Mouse (Mus musculus) forebrain, embryonic 11.5 days (tissue): ENCODE data around the gene Cdc14a. TPM values are rescaled to one million over a fixed set of nuclear protein-coding genes. Genes with fewer than 3 reads are reported as not detected.

Source experiments
- ATAC-seq: fragments of 200-750 bp; cut with Nextera tagmentation; replicated peaks from 2 replicates; pipeline ENCODE4 v1.8.0; 2017; ENCODE audit warnings: moderate TSS enrichment; ENCODE audit not compliant: low FRiP score
- DNase-seq: peaks from one replicate; pipeline ENCODE4 v3.0.0-alpha.2; 2017; ENCODE audit warnings: low spot score
- H3K27ac ChIP-seq: fragments of 300-500 bp; sonication (generic); 2 replicates; pipeline ENCODE4 v1.5.1; 2014; ENCODE audit warnings: low read depth, low read length
- H3K27me3 ChIP-seq: fragments of 300-500 bp; sonication (generic); 2 replicates; pipeline ENCODE4 v1.6.1; 2014; ENCODE audit warnings: mild to moderate bottlenecking, low read length, mixed read lengths; ENCODE audit not compliant: control insufficient read depth, insufficient read depth
- H3K36me3 ChIP-seq: fragments of 300-500 bp; sonication (generic); 2 replicates; pipeline ENCODE4 v1.6.1; 2014; ENCODE audit warnings: mild to moderate bottlenecking, low read length, moderate library complexity, mixed read lengths; ENCODE audit not compliant: control insufficient read depth, insufficient read depth
- H3K4me1 ChIP-seq: fragments of 300-500 bp; sonication (generic); replicated peaks from 2 replicates; pipeline ENCODE4 v1.6.1; 2014; ENCODE audit warnings: low read length, mixed read lengths; ENCODE audit not compliant: control insufficient read depth, insufficient read depth
- H3K4me2 ChIP-seq: fragments of 300-500 bp; sonication (generic); 2 replicates; pipeline ENCODE4 v1.6.1; 2014; ENCODE audit warnings: low read depth, mild to moderate bottlenecking, low read length, moderate library complexity, mixed read lengths; ENCODE audit not compliant: severe bottlenecking
- H3K4me3 ChIP-seq: fragments of 300-500 bp; sonication (generic); 2 replicates; pipeline ENCODE4 v1.5.1; 2014; ENCODE audit warnings: low read depth, low read length
- H3K9ac ChIP-seq: fragments of 300-500 bp; sonication (generic); 2 replicates; pipeline ENCODE4 v1.6.1; 2014; ENCODE audit warnings: low read length
- H3K9me3 ChIP-seq: fragments of 300-500 bp; sonication (generic); 2 replicates; pipeline ENCODE4 v1.6.1; 2016; ENCODE audit warnings: low read length, mixed read lengths; ENCODE audit not compliant: control insufficient read depth
- WGBS: fragments of 180-500 bp; shearing (Covaris S2); extraction: QIAGEN DNeasy Blood & Tissue Kit; methylation state at CpG from one replicate; pipeline ENCODE4 v1.1.7; 2014; 5-methylcytosine and 5-hydroxymethylcytosine counted together
- polyA plus RNA-seq: library from polyadenylated mRNA; unstranded; fragments of >200 nt; fragmentation: Nextera tagmentation; extraction: Ambion mirVana; gene quantifications from 2 replicates; pipeline ENCODE4 v1.2.1, GENCODE M21; 2014

Cdc14a gene
- polyA plus RNA-seq, 1 experiment from 2014 or later = 23.0 TPM

GRCm38 (mm10) chr3:116236856-116237255 lies 187.0 kb downstream of the Cdc14a start:
- Histone ChIP-seq H3K36me3 (no peaks in the 10 kb centered on the region), H3K27me3 (no peaks in the 10 kb centered on the region), H3K4me3 (no peak overlapping the region), H3K9me3 (no peaks in the 10 kb centered on the region), H3K27ac (no peak overlapping the region), H3K9ac (no peak overlapping the region), H3K4me1 (no peaks in the 10 kb centered on the region), H3K4me2 (no peak overlapping the region)
- ATAC-seq (no peak), DNase-seq (no peak)
- WGBS = 79% methylated on average over 4 of the region's 4 CpGs

GRCm38 (mm10) chr3:116233515-116233914 lies 190.3 kb downstream of the Cdc14a start:
- H3K4me3 ChIP-seq = no peak overlapping the region
- DNase-seq = no peak
- no peaks in the 10 kb centered on the region for H3K27me3 ChIP-seq
- no peaks in the 10 kb centered on the region for H3K36me3 ChIP-seq
- no peak overlapping the region for H3K4me2 ChIP-seq
- no peaks in the 10 kb centered on the region for H3K9me3 ChIP-seq
- no peak overlapping the region for H3K9ac ChIP-seq
- 87% methylated on average over 3 of the region's 3 CpGs for WGBS
- H3K4me1 ChIP-seq = no peaks in the 10 kb centered on the region
- ATAC-seq = no peak
- H3K27ac ChIP-seq = no peak overlapping the region

- Histone ChIP-seq H3K4me3 (no peak overlapping the region), H3K36me3 (no peaks in the 10 kb centered on the region), H3K4me2 (no peak overlapping the region), H3K9me3 (no peaks in the 10 kb centered on the region), H3K27me3 (no peaks in the 10 kb centered on the region), H3K9ac (no peak overlapping the region), H3K4me1 (no peaks in the 10 kb centered on the region), H3K27ac (no peak overlapping the region)
- DNase-seq = no peak
- no peak for ATAC-seq
- WGBS = 84% methylated on average over 5 of the region's 5 CpGs
Measured at GRCm38 (mm10) chr3:116232763-116233162, 191.1 kb downstream of the Cdc14a start.

- ATAC-seq (no peak), DNase-seq (no peak)
- Histone ChIP-seq H3K4me3 (no peak overlapping the region), H3K4me2 (no peak overlapping the region), H3K4me1 (no peaks in the 10 kb centered on the region), H3K9ac (no peak overlapping the region), H3K36me3 (no peaks in the 10 kb centered on the region), H3K27me3 (no peaks in the 10 kb centered on the region), H3K9me3 (no peaks in the 10 kb centered on the region), H3K27ac (no peak overlapping the region)
- 84% methylated on average over 4 of the region's 4 CpGs for WGBS
Measured at GRCm38 (mm10) chr3:116229336-116229735, 194.5 kb downstream of the Cdc14a start.

- no peaks in the 10 kb centered on the region for H3K27me3 ChIP-seq
- no peak overlapping the region for H3K4me3 ChIP-seq
- no peaks in the 10 kb centered on the region for H3K4me1 ChIP-seq
- 61% methylated on average over 11 of the region's 11 CpGs for WGBS
- H3K4me2 ChIP-seq = no peak overlapping the region
- no peak overlapping the region for H3K27ac ChIP-seq
- no peak for ATAC-seq
- no peaks in the 10 kb centered on the region for H3K36me3 ChIP-seq
- no peaks in the 10 kb centered on the region for H3K9me3 ChIP-seq
- no peak overlapping the region for H3K9ac ChIP-seq
- DNase-seq = no peak
Measured at GRCm38 (mm10) chr3:116228360-116229245, 195.2 kb downstream of the Cdc14a start.

GRCm38 (mm10) chr3:116227383-116227782 lies 196.4 kb downstream of the Cdc14a start:
- WGBS = 86% methylated on average over 5 of the region's 5 CpGs
- Histone ChIP-seq H3K9ac (no peak overlapping the region), H3K27ac (no peak overlapping the region), H3K4me3 (no peak overlapping the region), H3K36me3 (no peaks in the 10 kb centered on the region), H3K4me2 (no peak overlapping the region), H3K9me3 (no peaks in the 10 kb centered on the region), H3K27me3 (no peaks in the 10 kb centered on the region), H3K4me1 (no peaks in the 10 kb centered on the region; the same call in 1 of the 2 replicates)
- no peak for DNase-seq
- ATAC-seq = no peak

- no peaks in the 10 kb centered on the region for H3K36me3 ChIP-seq
- WGBS = 89% methylated on average over 6 of the region's 6 CpGs
- H3K4me2 ChIP-seq = no peak overlapping the region
- H3K9me3 ChIP-seq = no peaks in the 10 kb centered on the region
- no peak overlapping the region for H3K4me3 ChIP-seq
- H3K27ac ChIP-seq = no peak overlapping the region
- no peak for DNase-seq
- H3K9ac ChIP-seq = no peak overlapping the region
- ATAC-seq = no peak
- H3K27me3 ChIP-seq = no peaks in the 10 kb centered on the region
- H3K4me1 ChIP-seq = no peaks in the 10 kb centered on the region; the same call in 1 of the 2 replicates
Measured at GRCm38 (mm10) chr3:116226915-116227314, 196.9 kb downstream of the Cdc14a start.
